Mouse (Mus musculus): ENCODE measurements at regions not wholly inside any gene's neighbourhood (a gene's known extent, or its start where the extent isn't known, plus 50 kb on each side); places are given as distances from the start of the nearest gene placed in this dataset.

DNA sequence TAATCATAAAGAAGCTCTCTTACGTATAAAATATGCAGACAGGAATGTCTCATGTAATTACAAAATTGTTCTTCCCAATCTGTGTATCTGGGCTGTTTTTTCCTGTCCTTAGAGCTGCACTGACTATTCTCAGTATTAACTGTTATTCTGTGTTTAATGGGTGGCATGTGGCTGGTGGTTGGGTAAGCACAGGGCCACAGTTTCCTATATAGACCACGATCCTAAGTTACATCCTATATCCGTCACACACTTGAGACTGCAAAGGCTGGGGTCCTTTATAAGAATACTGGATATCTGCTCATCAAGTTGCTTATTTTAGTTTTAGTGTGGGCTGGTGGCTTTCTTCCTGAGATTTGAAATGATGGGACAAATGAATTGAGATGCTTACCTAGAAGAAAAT lies 159.0 kb downstream of the Sox4 start:
- no peak for DNase-seq (ENCODE audit: low spot score)

DNA sequence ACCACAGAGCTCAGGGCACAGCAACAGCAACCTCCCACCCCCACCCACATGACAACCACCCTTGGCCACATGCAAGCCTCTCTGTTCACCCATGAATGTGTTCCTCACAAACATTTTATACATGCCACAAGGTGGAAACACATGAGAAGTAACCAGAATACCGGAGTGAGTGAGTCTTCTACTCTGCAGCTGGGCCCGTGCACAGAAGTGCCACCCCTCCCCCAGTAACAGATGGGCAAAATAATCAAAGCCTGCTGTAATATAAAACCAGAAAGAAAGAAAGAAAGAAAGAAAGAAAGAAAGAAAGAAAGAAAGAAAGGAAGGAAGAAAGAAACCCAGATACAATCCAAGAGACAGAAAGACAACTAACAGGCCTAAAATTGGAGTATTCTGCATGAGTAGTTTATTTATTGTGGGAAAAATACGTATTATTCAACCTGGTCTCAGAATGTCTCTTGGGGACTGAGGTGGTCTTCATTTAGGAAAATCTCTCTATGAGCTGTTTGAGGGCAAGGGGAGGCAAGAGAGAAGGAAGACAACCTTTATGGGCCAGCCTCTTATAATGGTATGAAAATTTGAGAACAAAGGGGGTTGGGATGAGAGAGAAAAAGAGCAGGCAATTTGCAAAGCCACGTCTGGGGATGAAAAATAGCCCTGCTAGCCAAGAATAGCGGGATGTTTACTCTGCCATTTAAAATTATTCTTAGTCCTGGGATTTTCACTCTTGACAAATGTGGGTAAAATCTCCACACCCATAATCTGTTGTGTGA lies 160.2 kb downstream of the Sox4 start:
- no peak for DNase-seq (ENCODE audit: low spot score)

DNA sequence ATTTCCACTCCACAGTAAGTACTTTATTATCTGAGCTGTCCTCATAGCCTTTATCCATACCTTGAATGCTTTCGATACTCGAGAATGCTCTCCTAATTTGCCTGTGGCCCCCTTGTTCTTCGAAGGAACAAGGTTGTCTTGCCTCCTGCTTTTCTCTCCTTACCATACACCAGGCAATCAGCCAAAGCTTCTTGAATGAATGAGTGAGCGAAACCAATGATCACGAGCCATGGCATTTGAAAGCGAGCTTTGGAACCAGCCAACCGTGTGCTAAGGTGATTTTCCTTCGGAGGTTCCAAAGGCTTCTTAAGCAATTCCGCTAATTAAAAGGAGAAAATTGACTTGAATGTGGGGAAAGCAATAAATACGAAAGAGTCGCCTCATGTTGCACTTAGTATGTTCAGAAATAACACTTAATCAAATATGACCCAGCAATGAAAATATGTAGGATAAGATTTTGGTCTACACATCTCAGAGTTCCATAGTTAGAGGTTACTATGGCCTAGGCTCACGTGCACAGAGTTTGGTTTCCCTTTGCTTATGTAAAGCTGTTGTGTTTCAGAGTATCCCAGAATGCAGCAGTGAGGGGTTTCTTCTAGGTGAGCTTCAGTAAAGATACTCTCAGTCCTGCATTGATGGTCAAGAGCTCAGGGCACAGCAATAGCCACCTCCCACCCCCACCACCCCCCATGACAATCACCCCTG lies 160.9 kb downstream of the Sox4 start:
- no peak for DNase-seq (ENCODE audit: low spot score)

DNA sequence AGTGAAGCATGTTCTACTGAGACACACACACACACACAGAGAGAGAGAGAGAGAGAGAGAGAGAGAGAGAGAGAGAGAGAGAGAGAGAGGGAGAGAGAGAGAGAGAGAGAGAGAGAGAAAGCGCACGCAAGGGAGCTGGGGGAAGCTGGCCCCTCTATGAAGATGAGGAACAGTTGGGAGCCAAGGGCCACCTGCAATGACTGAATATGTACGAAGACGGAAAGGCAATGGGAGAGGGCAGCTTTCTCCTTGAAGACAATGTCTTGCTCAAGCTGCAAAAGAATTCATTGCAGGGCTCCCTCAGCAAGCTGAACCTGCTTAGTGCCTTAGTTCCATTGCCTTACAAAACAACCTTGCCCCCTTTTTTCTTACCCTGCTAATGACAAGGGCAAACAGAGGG lies 163.1 kb downstream of the Sox4 start:
- no peak for DNase-seq (ENCODE audit: low spot score)

DNA sequence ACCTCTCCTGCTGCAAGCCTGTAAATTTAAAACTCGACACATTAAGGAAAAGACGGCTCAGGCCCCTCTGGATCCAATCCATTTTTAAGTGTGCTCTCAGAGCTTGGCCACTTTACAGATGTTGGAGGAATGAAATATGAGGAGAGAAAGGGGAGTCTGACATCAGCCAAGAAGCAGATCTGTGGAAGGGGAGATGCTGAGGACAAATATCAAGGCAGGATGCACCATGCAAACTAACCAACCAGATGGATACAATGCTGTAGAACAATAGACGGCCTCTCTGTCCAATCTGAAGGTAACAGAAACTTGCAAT lies 166.2 kb downstream of the Sox4 start:
- no peak for DNase-seq (ENCODE audit: low spot score)

DNA sequence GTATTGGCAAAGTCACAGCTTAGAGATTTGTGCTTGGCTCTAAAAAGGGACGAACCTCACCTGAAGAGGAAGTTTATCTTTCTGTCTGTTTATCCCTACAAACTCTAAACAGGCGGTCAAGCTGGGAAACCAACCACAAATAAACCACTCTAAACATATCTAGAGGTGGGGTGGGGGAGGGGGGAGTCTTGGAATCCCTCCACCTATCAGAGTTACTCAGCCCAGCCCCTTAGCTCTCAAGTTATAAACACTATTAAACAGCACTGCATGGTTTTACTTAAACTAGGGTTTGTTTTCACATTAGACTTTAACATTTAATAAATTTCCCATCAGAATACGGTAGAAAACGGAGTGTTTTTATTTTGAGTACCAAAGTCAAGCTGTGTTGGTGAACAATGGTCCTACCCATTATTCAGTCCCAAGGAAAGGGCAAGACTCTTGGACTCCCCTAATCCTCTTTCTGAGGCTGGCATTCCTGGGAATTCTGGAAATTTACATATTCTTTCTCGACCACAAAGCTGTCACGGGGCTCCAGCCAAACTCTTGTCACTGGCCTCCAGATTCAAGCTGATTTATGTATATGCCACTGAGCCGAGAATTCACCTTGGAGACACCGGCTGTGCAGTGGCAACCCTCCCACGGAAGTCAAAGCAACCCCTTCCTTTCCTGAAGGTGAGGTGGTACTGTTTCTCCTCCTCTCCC lies 166.7 kb downstream of the Sox4 start:
- no peak for DNase-seq (ENCODE audit: low spot score)

DNA sequence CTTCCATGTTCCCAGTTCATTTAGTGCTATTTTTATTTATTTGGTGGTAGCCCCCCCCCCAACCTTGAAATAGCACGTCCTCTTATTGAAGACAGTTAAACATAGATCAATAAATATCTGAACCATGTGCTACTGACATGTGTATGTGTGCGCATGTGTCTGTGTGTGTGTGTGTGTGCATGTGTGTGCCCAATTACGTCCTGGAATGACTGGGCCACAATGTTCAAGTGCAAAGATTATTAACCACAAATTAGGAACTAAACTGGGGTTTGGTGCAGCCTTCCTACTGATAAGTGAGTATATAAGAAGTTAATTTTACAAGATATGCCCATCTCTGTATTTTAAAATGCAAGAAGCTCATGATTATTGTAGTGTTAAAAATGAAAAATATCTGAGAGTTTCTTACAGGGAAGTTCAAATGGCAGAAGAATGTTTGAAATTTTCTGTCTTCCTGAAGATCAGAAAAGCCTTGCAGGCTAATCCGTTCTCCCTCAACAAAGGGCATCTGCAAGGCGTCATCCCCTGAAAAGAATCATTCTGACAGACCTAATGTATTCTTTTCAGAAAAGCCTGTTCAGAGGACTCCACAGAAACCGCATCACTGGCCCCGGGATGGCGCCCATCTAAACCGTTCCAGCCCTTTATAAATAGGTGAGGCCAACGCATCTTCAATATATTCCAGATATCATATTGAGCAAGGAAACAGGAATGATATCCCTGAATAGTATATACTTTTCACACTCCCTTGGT lies 170.8 kb downstream of the Sox4 start:
- no peak for DNase-seq (ENCODE audit: low spot score)

DNA sequence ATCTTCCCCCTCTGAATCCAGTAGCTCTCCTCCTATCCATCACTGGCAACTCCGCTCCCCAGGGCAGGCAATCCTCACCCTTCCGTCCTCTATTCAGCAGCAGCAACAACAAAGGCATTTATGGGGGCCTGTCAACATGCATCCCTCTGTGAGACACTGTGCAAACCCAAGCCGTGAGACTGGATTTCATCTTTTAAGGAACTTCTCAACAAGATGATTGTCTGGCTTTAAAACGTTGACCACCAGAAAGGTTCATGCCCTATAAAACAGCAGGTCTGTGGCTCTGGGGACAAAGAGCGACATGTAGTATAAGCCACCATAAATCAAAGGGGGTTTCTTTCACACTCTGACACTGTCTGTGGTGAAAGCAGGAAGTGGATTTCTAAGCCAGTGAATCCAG lies 171.4 kb downstream of the Sox4 start:
- no peak for DNase-seq (ENCODE audit: low spot score)

DNA sequence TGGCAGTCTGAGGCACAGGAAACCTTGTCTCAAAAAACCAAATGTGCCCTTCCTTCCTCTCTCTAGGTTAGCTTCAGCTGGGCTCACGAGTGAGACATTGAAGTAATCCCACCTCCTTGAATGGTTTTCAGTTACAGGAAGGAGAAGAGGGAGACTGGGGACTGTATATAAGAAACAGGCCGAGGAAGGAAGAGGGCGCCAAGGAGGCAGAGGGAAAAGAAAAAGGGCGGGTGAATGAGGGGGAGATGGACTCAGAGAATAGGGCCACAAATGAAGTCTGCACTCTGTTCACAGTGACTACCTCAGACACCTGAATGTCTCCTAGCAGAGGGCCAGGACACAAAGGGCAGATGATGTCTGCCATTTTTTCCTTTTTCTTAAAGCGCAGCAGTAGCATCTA lies 171.9 kb downstream of the Sox4 start:
- DNase-seq (ENCODE audit: low spot score), result no peak

DNA sequence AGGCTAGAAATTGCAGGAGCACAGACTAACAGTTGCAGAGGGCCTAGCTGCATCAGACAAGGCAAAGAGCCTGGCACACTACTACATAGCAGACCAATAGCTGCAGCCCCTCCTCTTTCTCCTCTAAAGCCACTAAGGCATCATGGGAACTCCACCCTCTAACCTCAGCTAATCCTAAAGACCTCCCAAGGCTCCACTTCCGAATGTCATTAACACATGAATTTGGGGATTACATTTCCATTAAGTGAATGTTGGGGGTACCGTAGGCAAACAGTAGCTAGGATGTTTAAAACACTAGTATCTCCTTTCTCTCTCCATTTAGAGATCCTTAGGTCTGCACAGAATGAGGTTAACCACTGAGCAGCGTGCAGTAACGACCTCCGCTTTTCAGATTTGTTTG lies 173.1 kb downstream of the Sox4 start:
- no peak for DNase-seq (ENCODE audit: low spot score)

DNA sequence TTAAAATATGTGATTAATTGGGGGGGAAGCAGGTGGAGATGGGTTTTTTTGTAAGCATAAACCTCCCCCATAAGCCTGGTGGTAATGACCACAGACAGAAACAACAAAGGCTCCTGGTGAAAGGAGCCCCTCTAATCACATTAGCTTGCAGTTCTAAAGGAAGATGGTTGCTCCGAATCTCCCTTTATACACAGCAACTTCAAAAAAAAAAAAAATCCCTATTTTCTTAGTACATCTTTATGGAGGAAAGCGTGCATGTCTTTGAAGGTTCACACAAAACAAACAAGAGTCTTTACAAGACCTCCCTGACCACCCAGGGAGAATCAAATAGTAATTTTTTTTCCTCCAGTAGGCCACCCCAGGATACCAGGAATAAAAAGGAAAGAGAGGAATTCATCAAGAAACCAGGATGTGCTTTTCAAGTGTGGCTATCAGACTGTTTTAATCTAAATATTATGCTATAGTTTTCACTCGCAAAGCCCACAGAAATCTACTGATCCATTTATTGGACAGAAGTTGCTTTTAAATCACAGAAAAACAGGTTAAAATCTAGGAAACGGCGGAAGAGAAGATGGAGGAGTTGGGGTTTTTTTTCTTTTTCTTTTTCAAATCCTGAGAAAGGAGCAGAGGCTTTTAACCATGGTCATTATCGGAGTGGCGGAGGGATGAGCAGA lies 178.2 kb downstream of the Sox4 start:
- no peak for DNase-seq (ENCODE audit: low spot score)

DNA sequence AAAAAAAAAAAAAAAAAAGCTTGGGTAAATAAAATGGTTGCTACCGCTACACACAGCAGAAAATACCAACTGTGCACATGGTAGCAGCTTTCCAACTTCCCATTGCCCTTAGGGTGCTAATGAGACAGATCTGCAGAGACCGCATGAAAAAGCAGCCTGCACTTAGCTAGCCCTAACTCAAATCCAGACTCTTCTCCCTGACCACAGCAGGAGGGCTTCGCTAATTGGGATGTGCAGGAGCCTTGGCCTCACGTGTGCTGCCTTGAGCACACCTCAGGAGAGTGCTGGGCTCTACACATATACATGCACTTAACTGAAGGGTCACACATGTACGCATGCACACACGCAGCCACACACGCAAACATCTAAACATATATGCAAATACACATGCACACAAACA lies 178.9 kb downstream of the Sox4 start:
- no peak for DNase-seq (ENCODE audit: low spot score)

DNA sequence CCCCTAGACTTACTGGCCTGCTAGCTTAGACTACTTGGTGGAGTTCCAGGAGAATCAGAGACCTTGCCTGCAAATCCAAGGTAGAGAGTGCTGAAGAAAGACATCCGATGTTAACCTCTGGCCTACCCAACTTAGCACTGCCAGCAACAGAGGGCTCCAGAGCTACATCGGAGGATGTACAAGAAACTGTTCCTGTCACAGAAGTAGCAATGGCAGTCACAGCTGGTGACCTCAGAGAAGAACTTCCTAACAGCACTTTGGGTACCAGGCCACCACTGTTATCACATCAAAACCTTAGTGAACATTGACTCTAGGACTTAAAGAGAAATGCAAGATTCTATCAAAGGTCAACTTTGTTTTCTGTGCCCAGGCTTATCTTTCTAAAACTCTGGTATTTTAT lies 180.0 kb downstream of the Sox4 start:
- DNase-seq (ENCODE audit: low spot score), result no peak

DNA sequence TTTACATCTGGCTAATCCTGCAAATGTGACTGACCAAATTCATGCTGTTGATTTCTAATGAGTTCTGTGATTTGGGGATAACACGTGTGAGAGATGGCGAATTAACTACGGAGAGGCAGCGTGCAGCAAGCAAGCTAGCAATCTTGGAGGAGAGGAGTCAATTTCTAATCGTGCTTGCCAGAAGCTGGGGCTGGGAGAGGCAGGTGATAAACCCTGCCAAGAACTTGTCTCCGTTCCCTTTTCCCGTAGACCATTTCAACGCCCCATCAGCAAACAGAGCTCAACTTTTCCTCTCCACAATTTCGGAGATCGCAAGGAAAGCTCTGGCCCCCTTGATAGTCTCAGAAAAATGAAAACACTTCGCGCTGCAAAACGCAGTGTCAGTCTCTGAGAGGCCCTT lies 183.0 kb downstream of the Sox4 start:
- DNase-seq (ENCODE audit: low spot score), result peak; percentile 12

DNA sequence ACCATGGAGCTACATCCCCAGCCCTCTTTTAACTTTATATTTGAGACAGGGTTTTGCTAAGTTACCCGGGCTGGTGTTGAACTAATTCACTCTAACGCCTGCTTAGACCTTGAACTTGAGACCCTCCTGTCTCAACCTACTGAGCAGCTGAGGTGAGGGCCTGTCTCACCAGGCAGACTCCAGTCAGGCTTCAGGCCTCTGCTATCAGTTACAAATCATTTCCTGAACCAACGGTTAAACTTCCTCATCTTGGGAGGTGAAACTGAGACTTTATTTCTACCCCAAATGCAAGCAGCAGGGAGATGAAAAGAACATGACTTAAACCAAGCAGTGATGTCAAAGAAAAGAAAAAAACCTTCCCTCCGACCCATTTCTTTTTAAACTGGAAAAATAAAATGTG lies 183.5 kb downstream of the Sox4 start:
- DNase-seq (ENCODE audit: low spot score), result no peak

DNA sequence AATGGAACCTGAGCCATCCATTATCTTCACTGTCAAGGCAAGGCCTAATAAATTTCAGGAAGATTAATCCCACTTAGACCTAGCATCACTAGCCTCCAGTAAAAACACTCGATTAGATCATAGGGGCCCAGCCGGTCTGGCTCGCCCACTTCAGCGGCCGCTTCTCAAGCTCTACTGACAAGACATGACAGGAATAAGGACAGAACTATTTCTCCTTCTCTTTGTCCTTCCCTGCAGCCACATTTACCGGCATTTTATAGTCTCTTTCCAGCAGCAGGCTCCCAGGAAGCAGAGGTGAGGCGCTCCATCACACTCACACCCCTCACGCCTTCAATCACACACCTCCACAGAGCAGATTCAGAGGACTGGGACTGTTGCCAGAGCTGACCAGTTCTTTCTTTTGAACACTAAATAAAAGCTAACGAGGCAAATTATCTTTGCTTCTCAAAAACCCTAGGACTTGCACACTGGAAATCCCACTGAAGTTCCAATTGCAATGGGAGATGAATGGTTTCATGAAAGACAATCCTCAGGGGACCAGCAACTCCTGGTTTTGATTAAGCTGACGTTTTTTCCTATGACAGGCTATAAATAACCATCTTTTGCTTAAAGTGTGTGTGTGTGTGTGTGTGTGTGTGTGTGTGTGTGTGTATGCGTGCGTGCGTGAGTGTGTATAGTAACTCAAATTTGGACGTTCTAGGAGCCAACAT lies 184.6 kb downstream of the Sox4 start:
- no peak for DNase-seq (ENCODE audit: low spot score)

DNA sequence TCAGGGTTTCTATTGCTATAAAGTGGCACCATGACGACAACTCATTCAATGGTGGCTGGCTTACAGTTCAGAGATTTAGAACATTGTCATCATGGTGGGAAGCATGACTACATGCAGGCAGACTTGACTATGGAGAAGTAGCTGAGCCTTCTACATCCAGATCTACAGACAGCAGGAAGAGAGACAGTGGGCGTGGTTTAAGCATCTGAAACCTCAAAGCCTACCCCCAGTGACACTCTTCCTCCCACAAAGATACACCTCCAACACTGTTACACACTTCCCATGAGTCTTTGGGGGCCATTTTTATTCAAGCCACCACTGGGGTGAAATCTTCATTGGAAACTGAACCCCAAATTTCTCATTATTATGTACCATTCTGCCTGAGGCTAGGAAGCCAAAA lies 191.0 kb downstream of the Sox4 start:
- DNase-seq (ENCODE audit: low spot score), result no peak

DNA sequence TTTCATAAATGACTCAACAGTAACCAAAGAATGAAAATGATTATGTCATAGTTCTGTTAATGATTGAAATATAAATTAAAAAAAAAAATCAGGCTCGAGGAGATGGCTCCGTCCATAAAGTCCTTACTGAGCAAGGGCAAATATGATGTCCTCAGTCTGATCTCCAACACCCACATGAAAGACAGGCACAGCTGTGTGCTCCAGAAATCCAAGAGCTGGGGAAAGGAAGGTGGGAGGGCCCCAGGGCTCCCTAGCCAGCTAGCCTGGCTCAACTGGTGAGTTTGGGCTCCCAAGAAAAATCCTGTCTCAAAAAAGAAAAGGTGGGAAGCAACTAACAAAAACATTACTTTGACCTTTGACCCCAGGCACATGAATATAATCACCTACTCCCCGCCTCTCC lies 194.5 kb downstream of the Sox4 start:
- no peak for DNase-seq (ENCODE audit: low spot score)

DNA sequence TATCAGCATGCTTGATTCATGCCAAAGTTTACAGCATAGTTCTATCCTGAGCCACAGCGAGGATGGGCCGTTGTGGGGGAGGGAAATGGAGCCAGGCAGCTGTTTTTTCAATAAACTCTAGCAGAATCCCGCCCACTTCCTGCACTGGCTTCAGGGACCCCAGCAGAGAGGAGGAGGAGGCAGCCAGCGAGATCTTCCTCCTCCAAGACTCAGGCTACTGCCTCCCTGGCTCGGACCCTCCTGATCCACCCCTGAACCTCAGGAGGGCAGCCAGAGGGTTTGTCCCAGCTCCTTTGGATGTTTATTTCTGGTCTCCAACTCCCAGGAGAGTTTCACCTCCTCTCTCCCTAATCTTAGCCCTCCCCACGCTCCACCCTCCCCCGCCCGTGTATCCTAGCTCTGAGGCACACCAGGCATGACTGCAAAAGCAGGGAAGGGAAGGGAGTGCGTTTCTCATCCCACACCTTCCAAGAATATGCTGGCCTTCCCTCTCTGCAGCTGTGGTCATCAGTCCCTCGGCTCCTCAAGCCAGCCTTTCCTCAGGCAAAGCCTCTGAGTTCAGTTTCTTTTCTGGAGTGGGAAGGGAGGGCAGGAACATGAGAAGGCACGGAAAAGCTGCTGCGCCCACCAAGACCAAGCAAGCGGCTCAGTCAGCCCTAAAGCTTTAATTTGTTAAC lies 195.5 kb downstream of the Sox4 start:
- peak; percentile 93 for DNase-seq (ENCODE audit: low spot score)

DNA sequence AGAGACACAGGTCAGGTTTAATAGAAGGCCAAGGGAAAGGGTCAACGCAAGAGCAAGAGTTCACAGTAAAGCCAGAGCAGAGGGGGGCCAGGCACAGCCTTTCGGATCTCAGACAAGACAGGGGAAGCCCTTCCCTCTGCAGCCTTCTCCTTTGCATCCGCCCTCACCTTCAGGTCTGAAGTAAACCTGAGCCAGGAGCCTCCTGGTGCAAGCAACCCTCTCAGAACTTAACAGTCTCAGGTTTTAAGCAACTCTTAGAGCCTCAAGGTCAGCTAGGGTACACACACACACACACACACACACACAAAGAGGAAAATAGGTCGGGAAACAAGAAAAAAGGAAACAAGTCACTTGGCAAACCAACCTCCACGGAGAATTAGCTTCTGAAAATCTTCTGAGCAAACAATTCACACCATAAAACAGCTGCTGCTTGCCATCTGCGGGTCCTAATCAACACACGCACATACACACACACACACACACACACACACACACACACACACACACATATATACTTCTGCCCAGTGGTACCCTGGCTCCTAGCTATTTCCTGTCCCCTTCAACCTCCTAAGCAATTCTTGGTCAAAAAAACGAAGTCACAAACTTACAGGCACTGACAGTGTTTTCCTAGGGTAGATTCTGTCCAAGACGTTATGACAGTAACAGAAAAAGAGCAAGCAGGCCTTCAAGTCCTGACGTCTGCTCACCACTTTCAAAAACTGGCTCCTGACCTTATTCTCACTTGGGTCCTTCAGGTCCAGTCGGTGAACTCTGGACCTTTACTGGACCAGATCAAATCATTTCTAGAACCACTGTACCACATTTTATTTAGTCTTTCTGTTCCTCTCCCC lies 196.4 kb downstream of the Sox4 start:
- peak; percentile 28 for DNase-seq (ENCODE audit: low spot score)
